Mouse (Mus musculus) bone marrow macrophage, adult 2 months (primary cell): ENCODE results near the gene Chrd.

Experiments used
- CTCF ChIP-seq: IDR thresholded peaks from 2 replicates; pipeline ENCODE4 v1.5.1; 2012; ENCODE audit warnings: low read depth, mild to moderate bottlenecking, low read length, moderate library complexity
- POLR2A ChIP-seq: IDR thresholded peaks from 2 replicates; pipeline ENCODE4 v1.6.1; 2012; ENCODE audit warnings: mild to moderate bottlenecking, low read depth, low read length, borderline replicate concordance

GRCm38 (mm10) chr16:20735651-20736050, 2.7 kb downstream of the Chrd start:
- TF ChIP-seq CTCF (no peak), POLR2A (no peak)
